Mouse (Mus musculus) NIH3T3 (cell line): ENCODE results near the gene Krtap19-5.

Experiments
- DNase-seq: peaks from one replicate; pipeline ENCODE4 v3.0.0-alpha.2; 2012; ENCODE audit warnings: low read depth

Gene Krtap19-5

DNA sequence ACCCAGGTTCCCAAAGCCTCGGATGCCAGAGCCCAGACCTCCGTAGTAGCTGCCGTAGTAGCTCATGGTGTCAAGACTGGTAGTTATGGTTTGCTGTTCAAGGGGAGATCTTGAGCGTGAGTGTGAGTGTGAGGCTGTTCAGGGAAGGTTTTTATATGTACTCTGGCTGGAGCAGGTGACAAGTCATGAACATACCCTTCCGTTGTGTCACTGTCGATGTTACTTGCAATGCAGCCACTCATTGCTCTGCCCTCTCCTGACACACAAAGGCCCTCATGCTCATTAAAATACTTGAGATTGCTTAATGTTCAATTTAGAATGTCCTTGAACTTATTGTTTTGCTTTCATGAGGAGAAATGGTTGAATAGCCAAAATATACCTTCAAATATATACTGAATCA lies at the start of gene Krtap19-5:
Gene Krtap19-5, minus strand, starts transcription at position 101 of the 400 bp plus-strand sequence.
- no peak for DNase-seq

DNA sequence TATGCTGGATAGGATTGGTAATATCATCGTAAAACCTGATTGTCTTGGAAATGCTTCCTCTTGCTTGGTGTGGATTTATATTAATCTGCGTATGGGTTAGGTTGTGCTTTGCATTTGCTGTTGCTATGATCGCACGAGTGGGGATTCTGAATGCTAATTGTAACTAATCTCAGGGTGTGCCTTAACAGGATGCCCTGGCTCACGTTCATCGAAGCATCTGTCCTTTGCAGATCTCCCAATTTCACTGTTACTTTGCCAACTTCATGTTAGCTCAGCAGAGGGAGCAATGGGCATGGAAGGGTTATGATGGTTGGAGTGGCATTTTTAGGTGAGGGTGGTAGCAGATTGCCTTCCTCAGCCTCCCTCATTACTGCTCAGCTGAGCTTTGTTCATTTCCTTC lies 44.8 kb upstream of the Krtap19-5 start:
- DNase-seq, result no peak

DNA sequence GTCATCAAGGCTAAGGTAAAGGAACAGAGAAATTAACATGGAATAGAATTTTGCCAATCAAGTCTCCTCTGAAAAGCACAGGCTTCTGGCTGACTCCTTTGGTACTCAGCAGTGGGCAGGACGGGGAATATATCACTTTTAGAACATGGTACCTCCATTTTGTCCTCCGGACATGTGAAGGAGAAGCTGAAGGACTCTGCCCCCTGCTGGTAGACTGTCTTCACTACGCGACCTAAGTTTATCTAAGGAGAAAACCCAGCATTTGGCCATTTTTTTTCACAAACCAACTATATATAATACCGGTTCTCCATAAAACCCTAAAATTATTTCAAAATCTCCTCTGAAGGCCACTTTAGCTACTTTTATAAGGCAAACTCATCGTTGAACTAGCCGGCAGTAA lies 42.0 kb upstream of the Krtap19-5 start:
- peak; percentile 29 for DNase-seq

- no peak for DNase-seq
These were observed 35.9 kb upstream of the Krtap19-5 start, which contains the start of gene Krtap19-9b for GRCm38 (mm10) chr16:88932165-88932564. Gene Krtap19-9b, minus strand, starts transcription at chr16:88932265.

DNA sequence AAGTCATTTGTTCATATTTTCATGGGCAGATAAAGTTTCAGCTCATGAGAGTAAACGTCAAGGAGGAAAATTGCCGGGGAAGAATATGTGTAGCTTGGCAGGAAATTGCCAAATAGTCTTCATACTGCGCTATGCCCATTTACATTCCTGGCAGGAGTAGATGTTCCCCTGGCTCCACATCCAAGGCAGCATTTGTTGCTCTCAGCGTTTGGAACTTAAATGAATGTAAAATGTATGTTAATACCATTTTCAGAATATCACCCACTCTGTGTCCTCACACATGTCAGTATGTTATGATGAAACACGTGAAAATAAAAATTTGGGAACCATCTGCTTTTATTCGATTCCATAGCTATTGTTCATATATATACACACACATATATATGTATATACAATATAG lies 9.4 kb downstream of the Krtap19-5 start:
- DNase-seq, result no peak

GRCm38 (mm10) chr16:88884989-88885388 lies 11.3 kb downstream of the Krtap19-5 start, which contains the start of gene Krtap19-4:
Gene Krtap19-4, minus strand, starts transcription at chr16:88885089.
- DNase-seq, result no peak

- no peak for DNase-seq
These were observed 18.3 kb downstream of the Krtap19-5 start, which contains the start of gene Krtap19-3 for GRCm38 (mm10) chr16:88877938-88878337. Gene Krtap19-3, minus strand, starts transcription at chr16:88878038.

GRCm38 (mm10) chr16:88874169-88874568 lies 22.1 kb downstream of the Krtap19-5 start, which contains the start of gene Krtap19-2:
Gene Krtap19-2, minus strand, starts transcription at chr16:88874269.
- no peak for DNase-seq

DNA sequence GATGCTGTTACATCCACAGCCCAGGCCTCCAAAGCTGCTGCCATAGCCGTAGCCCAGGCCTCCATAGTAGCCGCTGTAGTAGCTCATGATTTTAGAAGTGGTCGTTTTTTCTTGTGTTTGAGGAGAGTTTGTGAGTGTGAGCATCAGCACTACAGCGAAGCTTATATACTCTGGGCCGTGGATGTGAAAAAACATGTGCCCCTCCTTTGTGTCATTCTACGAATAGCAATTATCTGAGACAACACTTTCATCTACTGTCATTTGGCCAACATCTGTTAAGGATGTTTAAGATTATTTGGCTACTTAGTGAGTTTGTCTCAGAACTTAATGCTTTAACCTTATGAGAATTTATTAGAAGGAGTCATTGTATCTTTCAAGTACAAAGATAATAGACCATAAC lies 26.9 kb downstream of the Krtap19-5 start, which contains the start of gene Krtap19-1:
Gene Krtap19-1, minus strand, starts transcription at position 101 of the 400 bp plus-strand sequence.
- DNase-seq, result no peak

DNA sequence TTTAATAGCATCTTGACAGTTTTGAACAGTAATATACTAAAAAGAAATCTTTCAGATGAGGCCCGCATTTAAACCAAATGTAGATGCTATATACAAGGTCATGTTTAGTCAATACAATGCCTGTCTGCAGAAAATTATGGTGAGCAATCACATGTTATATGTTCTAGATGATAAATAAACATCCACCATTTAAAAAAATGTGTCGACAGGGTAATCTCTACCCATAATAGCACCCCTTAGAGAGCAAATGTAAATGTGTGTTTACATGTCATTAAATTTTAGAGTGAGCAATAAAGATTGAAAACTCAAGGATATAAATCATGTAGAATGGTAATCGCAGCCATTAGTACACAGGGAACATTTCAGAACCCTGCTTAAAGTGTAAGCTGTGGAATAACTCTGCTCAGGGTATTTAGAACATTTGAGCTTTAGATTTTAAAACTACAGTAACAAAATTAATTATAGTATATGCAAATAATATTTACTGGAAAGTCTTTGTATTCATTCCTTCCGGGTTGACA lies 31.3 kb downstream of the Krtap19-5 start:
- no peak for DNase-seq

- peak; percentile 17 for DNase-seq
These were observed 44.8 kb downstream of the Krtap19-5 start for GRCm38 (mm10) chr16:88851450-88851849.

DNA sequence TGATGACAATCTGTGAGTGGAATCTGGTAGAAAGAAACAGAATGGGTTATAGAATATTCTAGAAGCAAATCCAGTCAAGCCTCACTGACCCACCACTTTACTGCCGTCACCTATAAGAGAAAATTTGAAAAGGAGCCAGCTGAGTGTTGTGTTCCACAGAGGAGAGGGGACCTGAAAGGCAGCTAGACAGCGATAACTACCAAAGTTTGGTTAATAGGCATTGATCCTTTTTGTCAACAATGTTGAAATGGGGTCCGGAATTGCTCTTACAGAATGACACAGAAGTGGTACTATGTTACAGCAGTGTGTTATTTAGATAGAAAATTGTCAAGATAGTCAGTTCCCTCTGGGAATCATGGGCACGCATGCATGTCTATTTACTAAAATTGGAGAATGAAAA lies 47.7 kb downstream of the Krtap19-5 start:
- no peak for DNase-seq

DNA sequence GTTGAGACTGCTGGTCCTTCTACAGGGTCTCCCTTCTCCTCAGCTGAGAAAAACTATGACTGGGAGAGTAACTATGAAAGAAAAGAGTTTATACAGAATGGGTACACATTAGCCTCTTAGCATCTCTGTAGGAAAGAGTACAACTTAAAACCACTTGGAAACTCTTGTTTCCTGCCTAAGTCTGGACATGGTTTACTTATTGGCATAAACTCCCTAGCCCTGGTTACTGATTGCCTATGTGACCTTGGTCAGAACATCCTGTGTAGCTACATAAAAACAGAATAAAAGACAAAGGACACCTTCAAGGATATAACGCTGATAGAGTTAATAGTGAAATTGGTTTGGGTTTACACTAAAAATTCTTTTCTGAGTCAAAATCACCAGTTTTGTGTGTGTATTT lies 48.9 kb downstream of the Krtap19-5 start:
- no peak for DNase-seq
